Mouse (Mus musculus) C2C12 (cell line): Measurements from ENCODE around the gene Olfr206. TPM values are rescaled to one million over a fixed set of nuclear protein-coding genes. Genes with fewer than 3 reads are reported as not detected.
"Not testable (repeated sequence)": the region's sequence is repeated elsewhere in the genome, so short reads cannot be mapped to it uniquely, and the experiment has no call there.

Source experiments
- H3K27me3 ChIP-seq: one replicate; pipeline ENCODE4 v1.6.1; 2011; ENCODE audit not compliant: control insufficient read depth, insufficient read depth, insufficient read length
- H3K36me3 ChIP-seq: one replicate; pipeline ENCODE4 v1.6.1; 2011; ENCODE audit not compliant: control insufficient read depth, insufficient read depth
- H3K4me3 ChIP-seq: one replicate; pipeline ENCODE4 v1.5.1; 2011; ENCODE audit warnings: mild to moderate bottlenecking, control low read depth; ENCODE audit not compliant: poor library complexity, insufficient read depth, severe bottlenecking
- H3K79me2 ChIP-seq: one replicate; pipeline ENCODE4 v1.6.1; 2011; ENCODE audit not compliant: control insufficient read depth, insufficient read depth
- H3K79me3 ChIP-seq: one replicate; pipeline ENCODE4 v1.6.1; 2011; ENCODE audit warnings: low read depth, control low read depth
- H3ac ChIP-seq: one replicate; pipeline ENCODE3; 2011; ENCODE audit warnings: low read depth; ENCODE audit not compliant: control insufficient read depth, insufficient read length
- CEBPB ChIP-seq: IDR thresholded peaks from one replicate; pipeline ENCODE4 v1.6.1; 2011; ENCODE audit warnings: low read depth, mild to moderate bottlenecking, control low read depth, moderate library complexity
- CTCF ChIP-seq: IDR thresholded peaks from one replicate; pipeline ENCODE4 v1.5.1; 2011; ENCODE audit not compliant: control insufficient read depth, insufficient read depth, insufficient read length
- FOSL1 ChIP-seq: IDR thresholded peaks from one replicate; pipeline ENCODE4 v1.8.0; 2011; ENCODE audit warnings: mild to moderate bottlenecking, low read length; ENCODE audit not compliant: poor library complexity, insufficient read depth, severe bottlenecking
- MAX ChIP-seq: IDR thresholded peaks from one replicate; pipeline ENCODE4 v1.6.1; 2011; ENCODE audit warnings: mild to moderate bottlenecking, control low read depth
- MYOD1 ChIP-seq: IDR thresholded peaks from one replicate; pipeline ENCODE4 v1.6.1; 2011; ENCODE audit warnings: low read depth; ENCODE audit not compliant: control insufficient read depth, insufficient read length
- MYOG ChIP-seq: IDR thresholded peaks from one replicate; pipeline ENCODE4 v1.6.1; 2011; ENCODE audit not compliant: control insufficient read depth, insufficient read length; ENCODE audit errors: extremely low read depth
- USF1 ChIP-seq: IDR thresholded peaks from one replicate; pipeline ENCODE4 v1.6.1; 2011; ENCODE audit warnings: low read depth, mild to moderate bottlenecking, control low read depth, moderate library complexity
- long read RNA-seq, 2 experiments: library from polyadenylated mRNA; unstranded; transcript quantifications; one replicate each; pipeline ENCODE4 v2.0.0; 2019 to 2020
- polyA plus RNA-seq: library from polyadenylated mRNA; unstranded; fragments of >200 nt; fragmentation: generic; extraction: Trizol; gene quantifications from one replicate; pipeline ENCODE4 v1.2.1, GENCODE M21; 2012; ENCODE audit warnings: missing spikeins

The Olfr206 gene
- polyA plus RNA-seq, result not detected
- long read RNA-seq, experiment 1, result 0 reads
- long read RNA-seq, experiment 2, result 0 reads

DNA sequence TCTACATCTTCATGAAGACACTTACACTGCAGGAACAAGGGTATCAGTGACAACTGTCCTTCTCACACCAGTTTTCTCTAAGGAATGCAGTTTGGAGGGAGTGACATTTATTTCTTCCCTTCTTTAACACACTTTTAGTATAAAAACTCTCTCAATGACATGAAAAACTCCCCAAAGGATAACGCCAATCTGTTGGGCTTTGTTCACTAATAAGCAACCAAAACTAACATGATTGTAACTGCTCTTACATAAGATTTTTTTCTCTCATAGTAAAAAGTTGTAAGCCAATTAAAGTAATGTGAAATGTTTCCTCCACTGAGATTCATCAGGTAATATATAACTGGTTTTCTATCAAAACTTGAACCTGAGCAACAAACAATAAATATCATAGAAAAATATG is at the start of gene Olfr206:
Gene Olfr206 (minus strand): TSS at position 101 of the 400 bp plus-strand sequence.
- no peak within 1 kb of the TSS for H3ac ChIP-seq
- H3K4me3 ChIP-seq, result no peak within 1 kb of the TSS
- TF ChIP-seq FOSL1, result no peak
- no peak for TF ChIP-seq MAX
- no peak for TF ChIP-seq USF1
- TF ChIP-seq MYOD1, result no peak
- TF ChIP-seq MYOG, result no peak
- no peak for TF ChIP-seq CTCF
- no peak for TF ChIP-seq CEBPB
- H3K36me3 ChIP-seq, result no peaks in the 10 kb centered on the region
- H3K79me2 ChIP-seq, result no peaks in the 10 kb centered on the region
- H3K79me3 ChIP-seq, result no peaks in the 10 kb centered on the region
- no peaks in the 10 kb centered on the region for H3K27me3 ChIP-seq

GRCm38 (mm10) chr16:59393300-59393699 is 44.3 kb upstream of the Olfr206 start:
- Histone ChIP-seq H3K27me3 (no peaks in the 10 kb centered on the region), H3K36me3 (no peaks in the 10 kb centered on the region), H3K79me2 (no peaks in the 10 kb centered on the region), H3K79me3 (no peaks in the 10 kb centered on the region), H3ac (no peak overlapping the region), H3K4me3 (no peak overlapping the region)
- TF ChIP-seq FOSL1 (no peak), USF1 (no peak), MYOG (no peak), MAX (no peak), CEBPB (no peak), MYOD1 (no peak), CTCF (no peak)

- Histone ChIP-seq H3K79me3 (no peaks in the 10 kb centered on the region), H3K4me3 (no peak within 1 kb of the TSS), H3K36me3 (no peaks in the 10 kb centered on the region), H3K27me3 (no peaks in the 10 kb centered on the region), H3ac (no peak within 1 kb of the TSS), H3K79me2 (no peaks in the 10 kb centered on the region)
- no peak for TF ChIP-seq FOSL1
- TF ChIP-seq CTCF, result no peak
- TF ChIP-seq MYOD1, result no peak
- no peak for TF ChIP-seq MYOG
- no peak for TF ChIP-seq MAX
- TF ChIP-seq USF1, result no peak
- TF ChIP-seq CEBPB, result no peak
Measured at GRCm38 (mm10) chr16:59363893-59364292, 14.8 kb upstream of the Olfr206 start, which contains the start of gene Olfr209. Gene Olfr209, minus strand, starts transcription at chr16:59363993.

GRCm38 (mm10) chr16:59331038-59331437 is 18.0 kb downstream of the Olfr206 start, which contains the start of gene Olfr205:
Gene Olfr205, minus strand, starts transcription at chr16:59331138.
- H3K4me3 ChIP-seq, result no peak within 1 kb of the TSS
- no peaks in the 10 kb centered on the region for H3K79me2 ChIP-seq
- no peaks in the 10 kb centered on the region for H3K36me3 ChIP-seq
- H3ac ChIP-seq, result no peak within 1 kb of the TSS
- no peaks in the 10 kb centered on the region for H3K79me3 ChIP-seq
- H3K27me3 ChIP-seq, result no peaks in the 10 kb centered on the region
- TF ChIP-seq CEBPB, result no peak
- no peak for TF ChIP-seq FOSL1
- TF ChIP-seq MYOG, result no peak
- TF ChIP-seq USF1, result no peak
- no peak for TF ChIP-seq CTCF
- TF ChIP-seq MYOD1, result no peak
- no peak for TF ChIP-seq MAX

DNA sequence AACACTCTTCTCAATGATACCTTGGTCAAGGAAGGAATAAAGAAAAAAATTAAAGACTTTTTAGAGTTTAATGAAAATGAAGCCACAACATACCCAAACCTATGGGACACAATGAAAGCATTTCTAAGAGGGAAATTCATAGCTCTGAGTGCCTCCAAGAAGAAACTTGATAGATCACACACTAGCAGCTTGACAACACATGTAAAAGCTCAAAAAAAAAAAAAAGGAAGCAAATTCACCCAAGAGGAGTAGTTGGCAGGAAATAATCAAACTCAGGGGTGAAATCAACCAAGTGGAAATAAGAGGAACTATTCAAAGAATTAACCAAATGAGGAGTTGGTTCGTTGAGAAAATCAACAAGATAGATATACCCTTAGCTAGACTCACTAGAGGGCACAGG is 25.8 kb downstream of the Olfr206 start:
- not testable (repeated sequence) for H3K79me2 ChIP-seq, H3K27me3 ChIP-seq, H3ac ChIP-seq, H3K4me3 ChIP-seq, H3K79me3 ChIP-seq, H3K36me3 ChIP-seq

GRCm38 (mm10) chr16:59318148-59318547 is 30.9 kb downstream of the Olfr206 start, which contains the start of gene Olfr204:
Gene Olfr204, minus strand, starts transcription at chr16:59318248.
- Histone ChIP-seq H3K79me3 (no peaks in the 10 kb centered on the region), H3K27me3 (no peaks in the 10 kb centered on the region), H3K4me3 (no peak within 1 kb of the TSS), H3ac (no peak within 1 kb of the TSS), H3K79me2 (no peaks in the 10 kb centered on the region), H3K36me3 (no peaks in the 10 kb centered on the region)
- no peak for TF ChIP-seq MYOG
- TF ChIP-seq CTCF, result no peak
- TF ChIP-seq MYOD1, result no peak
- no peak for TF ChIP-seq USF1
- TF ChIP-seq FOSL1, result no peak
- TF ChIP-seq CEBPB, result no peak
- TF ChIP-seq MAX, result no peak
